ENCODE assay signal across 7 mouse cellular contexts in the genomic region with DNA sequence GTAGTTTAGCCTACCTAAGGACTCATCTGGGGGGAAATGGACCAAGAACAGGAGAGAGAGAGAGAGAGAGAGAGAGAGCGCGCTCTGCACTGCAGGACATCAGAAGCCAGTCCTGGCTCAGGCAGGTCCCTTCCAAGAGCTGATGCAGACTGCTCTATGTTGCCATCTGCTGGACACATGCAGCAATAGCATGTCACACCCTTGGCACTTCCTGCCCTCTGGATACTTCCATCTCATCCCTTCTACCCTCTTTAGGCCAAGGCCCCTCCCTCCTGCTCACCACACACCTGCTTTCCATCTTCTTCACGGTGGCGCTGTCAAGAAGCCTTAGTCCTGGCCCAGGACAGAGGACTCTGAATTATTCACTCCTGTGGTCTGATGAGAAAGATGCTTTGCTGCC. TPM values are rescaled to one million over a fixed set of nuclear protein-coding genes. Genes with fewer than 3 reads are reported as not detected.
DNase-seq lines count a peak whose midpoint lies in the region; ATAC-seq lines count a peak whose summit lies in the region.

No protein-coding gene starts in this region.

- H3K27ac ChIP-seq in forebrain, embryonic 14.5 days (ENCODE audit: low read depth, low read length), result no peak overlapping the region
- no peak overlapping the region for H3K27ac ChIP-seq in hindbrain, embryonic 16.5 days (ENCODE audit: low read depth, low read length)

- intact Hi-C loops in left cerebral cortex, postnatal 14 days (cut with DNase I), result no loop called here

- peak; percentile 58 for DNase-seq in Muller cell, postnatal 12 days (ENCODE audit: inconsistent ontology term)
- peak; percentile 48 for DNase-seq in c-Kit-positive CD71-positive TER-119-negative erythroid progenitor cells, embryonic 14.5 days (ENCODE audit: low read depth)
- DNase-seq in forebrain, embryonic 14.5 days (ENCODE audit: low spot score), result peak; percentile 81
- peak; percentile 63 to 71 for DNase-seq in left cerebral cortex, postnatal 14 days (ENCODE audit: low spot score in 2 of 2)
- DNase-seq in mesoderm, embryonic 11.5 days (ENCODE audit: low read depth, low spot score), result peak; percentile 87
- DNase-seq in right cerebral cortex, postnatal 14 days, result peak; percentile 50

- H3K36me3 ChIP-seq in forebrain, embryonic 14.5 days (ENCODE audit: control insufficient read depth, insufficient read depth, low read length), result no peaks in the 10 kb centered on the region
- H3K36me3 ChIP-seq in hindbrain, embryonic 16.5 days (ENCODE audit: control insufficient read depth, insufficient read depth, low read length), result no peaks in the 10 kb centered on the region

- H3K4me2 ChIP-seq in forebrain, embryonic 14.5 days (ENCODE audit: low read length), result no peak overlapping the region
- no peak overlapping the region for H3K4me2 ChIP-seq in hindbrain, embryonic 16.5 days (ENCODE audit: low read length)

- WGBS in forebrain, embryonic 14.5 days, result 10% methylated on average over 4 of the region's 4 CpGs
- WGBS in hindbrain, embryonic 16.5 days, result 2% methylated on average over 4 of the region's 4 CpGs

- no peak overlapping the region for H3K4me3 ChIP-seq in forebrain, embryonic 14.5 days (ENCODE audit: low read depth, low read length)
- no peak overlapping the region for H3K4me3 ChIP-seq in hindbrain, embryonic 16.5 days (ENCODE audit: low read length)

- peaks cover 20% of the 10 kb centered on the region for H3K4me1 ChIP-seq in forebrain, embryonic 14.5 days (ENCODE audit: control insufficient read depth, insufficient read depth, low read length)
- H3K4me1 ChIP-seq in hindbrain, embryonic 16.5 days (ENCODE audit: control insufficient read depth, insufficient read depth, low read depth, low read length), result peaks cover 16% of the 10 kb centered on the region

- H3K27me3 ChIP-seq in forebrain, embryonic 14.5 days (replicated peaks; ENCODE audit: control insufficient read depth, insufficient read depth, low read length), result no peaks in the 10 kb centered on the region
- H3K27me3 ChIP-seq in hindbrain, embryonic 16.5 days (replicated peaks; ENCODE audit: control insufficient read depth, insufficient read depth, low read length), result no peaks in the 10 kb centered on the region; the same call in 1 of the 2 replicates

- peak; percentile 50 for ATAC-seq in forebrain, embryonic 14.5 days
- ATAC-seq in hindbrain, embryonic 16.5 days, result peak; percentile 51

- H3K9me3 ChIP-seq in forebrain, embryonic 14.5 days (replicated peaks; ENCODE audit: control insufficient read depth, low read length), result 0 out of 2 replicates have a peak, but pooled peaks cover 2% of the 10 kb centered on the region
- H3K9me3 ChIP-seq in hindbrain, embryonic 16.5 days (ENCODE audit: control insufficient read depth, low read length), result no peaks in the 10 kb centered on the region

- H3K9ac ChIP-seq in forebrain, embryonic 14.5 days (ENCODE audit: low read length), result no peak overlapping the region
- H3K9ac ChIP-seq in hindbrain, embryonic 16.5 days (ENCODE audit: low read depth, low read length), result no peak overlapping the region

RNA-seq across cellular contexts. Expression of gene 4931429L15Rik, which starts 5.3 kb away (rescaled TPM):
- not detected in 2 replicates for polyA plus RNA-seq in forebrain, embryonic 14.5 days (2014; fragmentation: Nextera tagmentation; extraction: Ambion mirVana)
- polyA plus RNA-seq in hindbrain, embryonic 16.5 days (2015; fragmentation: Nextera tagmentation; extraction: Ambion mirVana), result not detected in 2 replicates
- total RNA-seq in left cerebral cortex, postnatal 14 days (2021), result not detected

RNA-seq across cellular contexts. Expression of gene Bud13, which starts 31.7 kb away (rescaled TPM):
- polyA plus RNA-seq in forebrain, embryonic 14.5 days (2014; fragmentation: Nextera tagmentation; extraction: Ambion mirVana), result 14.9 and 18.7 TPM in 2 replicates
- polyA plus RNA-seq in hindbrain, embryonic 16.5 days (2015; fragmentation: Nextera tagmentation; extraction: Ambion mirVana), result 15.1 and 17.1 TPM in 2 replicates
- 10 to 100 TPM in 1 of 2 experiments, 1 to 10 TPM in 1; 9.4 to 11.3 TPM for total RNA-seq in left cerebral cortex, postnatal 14 days (2021)

RNA-seq across cellular contexts. Expression of gene Zpr1, which starts 41.6 kb away (rescaled TPM):
- polyA plus RNA-seq in forebrain, embryonic 14.5 days (2014; fragmentation: Nextera tagmentation; extraction: Ambion mirVana), result 68.8 and 70.1 TPM in 2 replicates
- polyA plus RNA-seq in hindbrain, embryonic 16.5 days (2015; fragmentation: Nextera tagmentation; extraction: Ambion mirVana), result 57.8 TPM in 2 replicates
- 10 to 100 TPM; 35.6 to 39.4 TPM for total RNA-seq in left cerebral cortex, postnatal 14 days (2021)

RNA-seq across cellular contexts. Expression of gene Apoa5, which starts 46.1 kb away (rescaled TPM):
- polyA plus RNA-seq in forebrain, embryonic 14.5 days (2014; fragmentation: Nextera tagmentation; extraction: Ambion mirVana), result not detected in 2 replicates
- not detected in 2 replicates for polyA plus RNA-seq in hindbrain, embryonic 16.5 days (2015; fragmentation: Nextera tagmentation; extraction: Ambion mirVana)
- total RNA-seq in left cerebral cortex, postnatal 14 days (2021), result not detected
